Mouse (Mus musculus): ENCODE data around the gene Det1.

Det1 gene

DNA sequence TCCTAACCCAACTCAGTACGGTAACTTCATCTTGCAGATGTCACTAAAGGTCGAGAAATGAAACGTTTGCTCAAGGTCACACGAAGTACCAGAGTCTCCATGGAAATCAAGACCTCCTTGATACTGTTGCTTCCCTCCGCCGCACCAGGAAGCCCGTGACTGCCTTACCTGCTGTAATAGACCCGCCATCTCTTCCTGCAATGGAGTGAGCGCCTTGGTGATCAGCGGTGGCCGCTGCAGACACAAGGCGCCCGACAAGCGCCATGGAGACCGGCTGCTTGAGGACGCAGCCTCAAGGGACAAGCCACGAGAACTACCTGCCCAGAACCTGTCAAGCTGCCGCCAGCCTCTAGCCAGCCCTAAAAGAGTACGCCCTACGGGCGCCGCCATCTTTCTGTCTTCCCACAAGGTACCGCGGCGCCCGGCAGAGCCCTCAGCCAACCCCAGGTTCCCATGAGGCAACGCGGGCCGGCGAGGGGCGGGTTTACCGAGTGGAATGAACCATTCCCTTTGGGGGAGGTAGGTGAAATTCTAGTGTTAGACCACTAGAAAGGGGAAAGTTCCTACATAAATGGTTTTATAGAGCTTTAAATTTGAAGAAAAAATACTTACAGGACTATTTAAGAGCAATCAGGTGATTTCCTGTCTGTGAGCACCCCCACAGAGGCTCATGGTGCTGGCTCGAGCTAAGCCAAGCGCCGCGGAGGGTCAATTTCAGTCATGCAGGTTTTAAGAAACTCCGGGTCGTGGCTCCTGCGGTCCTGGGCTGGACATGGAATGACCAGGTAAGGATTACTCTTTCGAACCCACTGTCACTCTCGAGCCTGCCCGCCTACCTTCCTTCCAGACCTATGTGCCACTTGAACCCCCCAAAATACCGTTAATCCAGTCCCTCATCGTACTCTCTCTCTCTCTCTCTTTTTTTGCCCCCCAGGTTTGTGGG, 64.2 kb downstream of the Det1 start, which contains the start of the genes Mrps11 and Mrpl46:
Gene Mrps11, plus strand, starts transcription at position 481 of the 943 bp plus-strand sequence.
Gene Mrpl46, minus strand, starts transcription at position 893 of the 943 bp plus-strand sequence.
- DNase-seq = peak; percentile 88

DNA sequence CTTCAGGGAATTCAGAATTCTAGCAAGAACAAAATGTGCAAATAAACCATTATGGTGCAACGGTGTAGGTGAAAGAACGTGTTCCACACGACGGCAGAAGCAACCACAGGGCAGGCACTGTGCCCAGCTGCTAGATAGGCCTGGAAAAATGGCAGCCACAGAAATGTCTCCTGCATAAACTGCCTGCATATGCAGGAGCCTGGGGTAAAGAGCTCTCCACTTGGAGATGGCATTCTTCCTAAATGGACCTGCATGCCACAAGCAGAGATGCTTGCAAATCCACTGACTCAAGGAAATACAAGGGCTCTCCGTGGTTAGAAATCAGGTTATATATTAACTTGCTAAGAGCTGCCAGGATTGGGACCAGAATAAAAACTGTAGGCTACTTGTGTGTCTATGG, 68.3 kb downstream of the Det1 start:
- no peak for DNase-seq

Data from right cerebral cortex, adult 18-20 months (tissue).